Mouse (Mus musculus) CD4-positive helper T cell, adult 2 months (primary cell): ENCODE results near the gene Aqp12.
A peak's percentile ranks its signal among the peaks of the same experiment; 100 is the strongest.
"Not testable (repeated sequence)": the region's sequence is repeated elsewhere in the genome, so short reads cannot be mapped to it uniquely, and the experiment has no call there.

Experiments
- DNase-seq: peaks from one replicate; pipeline ENCODE4 v3.0.0-alpha.2; 2012; ENCODE audit warnings: low read depth, missing footprints, low spot score

The Aqp12 gene

DNA sequence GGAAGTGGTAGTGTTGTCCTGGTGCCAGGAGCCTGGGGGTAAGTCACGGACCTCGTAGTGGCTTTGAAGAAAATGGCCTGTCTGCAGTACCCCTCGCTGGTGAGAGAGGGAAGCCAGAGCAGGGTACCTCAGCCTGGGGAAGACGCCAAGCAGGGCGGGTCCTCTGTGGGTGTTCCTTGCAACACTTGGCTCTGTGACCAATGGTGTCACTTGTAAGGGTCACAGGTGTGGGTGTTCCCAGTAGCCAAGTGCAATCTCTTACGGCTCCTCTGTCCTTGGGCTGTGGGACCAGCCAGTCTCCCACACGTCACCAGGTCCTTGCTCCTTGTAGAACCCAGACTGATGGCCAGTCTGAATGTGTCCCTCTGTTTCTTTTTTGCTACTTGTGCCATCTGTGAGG is at the start of gene Aqp12:
Gene Aqp12, plus strand, starts transcription at position 274 of the 400 bp plus-strand sequence.
- no peak for DNase-seq

DNA sequence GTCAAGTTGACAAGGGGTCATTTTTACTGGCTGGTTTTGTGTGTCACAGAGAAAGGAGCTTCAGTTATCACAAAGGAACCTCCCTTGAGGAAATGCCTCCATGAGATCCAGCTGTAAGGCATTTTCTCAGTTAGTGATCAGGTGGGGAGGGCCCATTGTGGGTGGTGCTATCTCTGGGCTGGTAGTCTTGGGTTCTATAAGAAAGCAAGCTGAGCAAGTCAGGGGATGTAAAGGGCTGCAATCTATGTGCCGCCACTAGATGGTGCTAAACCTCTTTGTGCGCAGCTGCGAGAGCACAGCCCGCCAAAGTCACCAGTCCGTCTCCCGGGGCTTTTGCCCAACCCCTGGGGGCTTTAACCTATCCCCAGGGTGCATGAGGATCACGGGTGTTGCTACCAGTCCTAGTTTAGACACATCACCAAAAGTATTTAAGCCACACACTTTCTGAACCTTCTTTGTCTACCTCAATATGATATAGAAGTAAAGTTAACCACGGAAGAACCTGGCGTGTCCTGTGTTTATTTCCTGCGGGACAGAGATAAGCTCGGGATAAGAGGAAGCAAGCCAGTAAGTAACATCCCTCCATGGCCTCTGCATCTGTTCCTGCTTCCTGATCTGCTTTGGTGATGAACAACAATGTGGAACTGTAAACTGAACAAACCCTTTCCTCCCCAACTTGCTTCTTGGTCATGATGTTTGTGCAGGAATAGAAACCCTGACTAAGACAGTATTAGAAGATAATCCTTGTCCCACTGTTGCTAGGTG is 49.4 kb upstream of the Aqp12 start:
- not testable (repeated sequence) for DNase-seq

DNA sequence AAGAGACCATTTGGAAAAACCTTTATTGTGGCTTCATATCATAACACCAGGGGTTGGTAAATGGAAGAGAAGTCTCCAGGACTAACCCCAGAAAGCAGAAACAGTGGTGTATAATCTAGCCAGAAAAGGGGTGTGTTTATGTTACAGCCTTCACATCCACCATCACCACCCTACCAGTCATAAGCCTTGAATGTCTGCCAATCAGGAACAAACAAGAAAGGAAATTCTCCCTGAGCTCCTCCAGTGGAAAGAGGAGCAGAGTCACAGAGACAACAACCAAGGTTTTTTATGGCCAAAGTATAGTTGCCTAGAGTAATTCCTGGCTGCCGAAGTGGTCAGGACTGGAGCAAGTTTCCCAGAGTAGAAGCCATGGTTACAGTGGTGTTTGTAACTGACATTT is 47.1 kb upstream of the Aqp12 start:
- DNase-seq, result no peak

DNA sequence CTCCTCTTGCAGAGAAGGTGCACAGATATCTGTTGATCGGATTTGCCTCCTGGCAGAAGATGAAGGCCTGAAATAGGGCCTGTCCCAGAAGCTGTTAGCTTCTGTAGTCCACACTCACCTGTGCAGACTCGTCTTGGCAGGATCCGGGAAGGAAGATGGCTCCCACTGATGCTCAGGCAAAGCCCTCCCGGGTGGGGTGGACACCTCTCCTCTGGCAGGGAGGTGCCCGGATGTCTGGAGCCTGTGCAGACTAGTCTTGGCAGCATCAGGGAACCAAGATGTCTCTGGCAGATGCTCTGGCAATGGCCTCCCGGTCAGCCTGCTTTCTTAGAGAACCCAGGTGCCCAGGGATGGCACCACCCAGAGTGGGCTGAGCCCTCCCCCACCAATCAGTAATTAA is 35.3 kb upstream of the Aqp12 start:
- not testable (repeated sequence) for DNase-seq

DNA sequence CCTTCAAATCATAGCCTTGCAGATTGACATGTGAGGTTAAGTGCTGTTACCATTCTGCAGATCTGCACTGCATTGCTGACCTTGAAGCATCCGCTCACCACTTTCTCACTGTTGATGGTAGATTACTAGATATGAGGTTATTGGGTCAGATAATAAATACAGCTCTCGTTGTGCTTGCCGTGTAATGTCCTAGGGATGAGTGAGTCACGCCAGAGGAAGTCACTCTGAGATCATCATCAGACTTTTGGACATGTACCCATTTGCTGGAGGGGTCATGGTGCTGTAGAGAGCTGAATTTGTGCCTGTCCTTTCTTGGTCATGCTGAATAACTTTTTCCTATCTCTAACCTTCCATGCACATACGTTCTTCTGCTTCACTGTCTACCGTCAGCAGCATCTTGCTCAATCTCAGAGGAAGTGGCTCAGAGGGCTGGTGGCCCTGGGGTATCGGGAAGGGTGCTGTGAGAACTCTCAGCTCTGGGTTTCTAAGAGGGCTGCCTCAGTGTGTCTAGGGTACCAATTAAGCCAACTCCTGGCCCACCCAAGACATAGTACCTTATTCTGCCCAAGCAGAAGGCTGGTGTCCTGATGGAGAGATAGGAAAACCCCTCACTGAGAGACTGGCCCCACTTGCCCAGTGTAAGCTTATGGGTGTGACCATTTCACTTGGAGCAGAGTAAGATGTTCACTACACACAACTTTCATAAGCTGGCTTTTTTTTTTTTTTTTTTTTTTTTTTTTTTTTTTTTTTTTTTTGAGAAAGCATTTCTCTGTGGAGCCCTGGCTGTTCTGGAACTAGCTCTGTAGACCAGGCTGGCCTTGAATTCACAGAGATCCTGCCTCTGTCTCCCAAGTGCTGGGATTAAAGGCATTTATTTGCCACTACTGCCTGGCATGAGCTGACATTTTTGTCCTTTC is 34.0 kb upstream of the Aqp12 start:
- DNase-seq, result no peak

DNA sequence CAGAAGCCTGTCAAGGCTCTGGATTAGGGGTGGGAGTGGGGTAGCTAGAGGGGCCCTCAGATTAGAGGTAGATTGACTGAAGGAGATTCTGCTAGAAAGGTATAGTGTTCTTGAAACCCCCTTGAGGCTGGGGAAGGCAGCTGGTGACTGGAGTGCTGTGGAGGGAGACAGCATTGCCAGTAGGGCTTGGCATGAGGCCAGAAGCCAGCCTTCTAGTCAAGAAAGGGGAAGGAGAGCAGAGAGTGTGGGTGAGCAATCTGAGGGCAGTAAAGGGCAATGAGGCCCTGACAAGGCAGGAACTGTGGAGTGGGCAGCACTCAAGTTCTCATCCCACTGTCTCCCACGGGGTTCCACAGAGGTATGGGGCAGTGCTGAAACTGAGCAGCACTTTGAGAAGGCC is 33.3 kb upstream of the Aqp12 start:
- no peak for DNase-seq

DNA sequence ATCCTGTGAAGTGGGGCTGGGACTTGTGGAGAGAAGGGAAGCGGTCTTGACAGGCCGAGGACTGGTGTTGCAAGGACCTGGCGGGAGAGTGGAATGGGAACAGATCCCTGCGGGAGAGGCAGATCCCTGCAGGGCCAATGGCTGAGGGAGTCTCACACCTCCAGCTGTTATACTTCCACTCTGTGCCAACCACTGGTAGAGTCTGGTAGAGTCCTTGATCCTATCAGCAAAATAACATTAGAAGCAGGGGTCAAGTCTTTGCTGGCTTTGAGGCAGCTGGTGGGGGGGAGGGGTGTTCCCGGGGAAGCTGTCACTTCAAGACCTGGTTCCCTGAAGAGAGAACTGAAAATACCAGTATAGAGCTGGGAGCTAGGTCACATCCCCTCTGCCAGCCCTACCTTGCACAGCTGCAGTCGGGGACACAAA is 30.0 kb upstream of the Aqp12 start:
- DNase-seq, result no peak

DNA sequence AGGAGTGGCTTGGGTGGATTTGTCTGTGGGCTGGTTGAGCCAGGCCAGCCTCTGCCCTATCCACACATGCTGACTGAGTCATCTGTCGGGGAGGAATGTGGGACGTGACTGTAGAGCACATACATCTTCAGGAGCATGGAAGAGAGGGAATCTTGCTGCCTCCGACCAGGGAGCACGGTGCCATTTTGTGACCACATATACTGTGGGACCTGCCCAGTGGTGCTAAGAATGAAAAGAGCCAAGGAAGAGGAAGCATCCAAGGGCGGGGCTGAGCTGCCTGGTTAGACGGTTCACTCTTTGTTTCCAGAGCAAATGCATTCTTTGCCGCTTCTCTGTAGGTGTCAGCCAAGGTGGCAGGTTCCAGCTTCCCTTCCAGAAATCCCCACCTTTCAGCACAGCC is 27.5 kb upstream of the Aqp12 start:
- DNase-seq, result no peak

DNA sequence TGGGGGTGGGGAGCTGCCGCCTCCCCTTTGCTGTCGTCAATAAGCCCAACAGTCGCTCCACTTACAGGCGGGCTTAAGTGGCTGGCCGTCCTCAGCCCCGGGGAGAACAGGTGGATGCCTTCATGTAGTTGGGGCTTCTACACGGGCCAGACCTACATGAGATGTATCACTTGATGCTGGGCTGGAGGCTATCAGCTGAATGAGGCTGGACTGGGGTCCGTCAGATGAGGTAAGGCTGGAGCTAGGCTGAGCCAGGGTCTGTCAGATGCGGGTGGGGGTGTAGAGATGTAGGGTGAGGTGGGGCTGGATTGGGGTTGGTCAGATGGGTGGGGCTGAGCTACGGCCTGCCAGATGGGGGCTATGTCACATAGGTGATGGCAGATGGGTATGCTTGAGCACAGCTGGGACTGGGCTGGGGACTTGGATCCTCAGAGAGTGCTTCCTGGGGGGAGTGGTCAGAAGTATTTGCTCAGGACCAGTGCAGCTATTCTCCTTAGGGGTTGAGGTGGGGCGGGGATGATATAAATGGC is 27.0 kb upstream of the Aqp12 start:
- DNase-seq, result no peak

DNA sequence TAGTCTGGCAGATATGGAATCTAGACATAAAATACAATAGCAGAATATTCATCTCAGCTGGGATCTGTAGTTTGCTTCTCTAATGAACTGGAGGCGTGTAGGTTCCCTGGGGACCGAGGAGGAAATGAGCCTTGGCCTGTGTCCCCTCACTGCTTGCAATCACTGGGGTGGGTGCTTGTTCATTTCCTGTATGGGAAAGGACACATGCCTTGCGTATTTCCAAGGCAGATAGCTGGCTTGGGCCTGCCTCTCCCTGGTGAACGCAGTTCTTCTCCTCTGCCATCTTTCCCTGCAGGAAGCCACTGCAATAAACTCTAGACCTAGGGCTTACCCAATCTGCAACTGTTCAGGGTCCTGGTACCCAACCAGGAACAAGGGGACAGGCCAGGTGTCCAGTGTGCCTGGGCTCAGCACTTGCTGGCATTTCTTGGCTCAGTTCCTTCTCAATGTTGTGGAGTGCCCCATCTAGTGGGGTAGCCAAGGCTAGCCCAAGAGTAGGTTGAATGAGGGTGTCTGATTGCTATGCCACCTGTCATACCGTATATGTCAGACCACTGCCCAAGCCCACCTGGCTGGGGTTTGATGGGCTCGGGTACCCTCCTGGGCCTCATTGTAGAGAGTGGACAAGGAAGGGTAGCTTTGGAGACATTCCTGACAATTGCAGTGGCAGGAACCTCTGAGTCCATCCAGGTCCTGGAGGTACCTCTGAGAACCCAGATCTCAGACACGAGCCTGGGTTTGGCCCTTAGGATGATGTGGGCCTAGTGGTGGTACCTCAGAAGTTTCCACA is 24.9 kb upstream of the Aqp12 start:
- no peak for DNase-seq

DNA sequence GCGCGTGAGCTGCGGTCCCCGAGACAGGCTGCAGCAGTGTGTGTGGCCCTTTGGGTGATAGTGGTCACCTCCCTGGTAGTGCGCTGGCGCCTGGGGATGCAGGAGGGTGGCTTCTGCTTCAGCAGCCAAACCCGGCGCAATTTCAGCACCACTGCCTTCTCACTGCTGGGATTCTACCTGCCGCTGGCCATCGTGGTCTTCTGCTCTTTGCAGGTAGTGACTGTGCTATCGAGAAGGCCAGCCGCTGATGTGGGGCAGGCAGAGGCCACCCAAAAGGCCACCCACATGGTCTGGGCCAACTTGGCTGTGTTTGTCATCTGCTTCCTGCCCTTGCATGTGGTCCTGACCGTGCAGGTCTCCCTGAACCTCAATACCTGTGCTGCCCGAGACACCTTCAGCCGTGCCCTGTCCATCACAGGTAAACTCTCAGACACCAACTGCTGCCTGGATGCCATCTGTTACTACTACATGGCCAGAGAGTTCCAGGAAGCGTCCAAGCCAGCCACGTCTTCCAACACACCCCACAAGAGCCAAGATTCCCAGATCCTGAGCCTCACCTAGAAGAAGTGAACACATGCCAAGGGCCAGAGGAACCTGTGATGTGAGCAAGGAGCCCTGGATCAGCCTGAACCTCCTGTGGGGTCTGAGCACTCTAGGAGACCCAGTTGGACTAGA is 23.1 kb upstream of the Aqp12 start:
- no peak for DNase-seq

DNA sequence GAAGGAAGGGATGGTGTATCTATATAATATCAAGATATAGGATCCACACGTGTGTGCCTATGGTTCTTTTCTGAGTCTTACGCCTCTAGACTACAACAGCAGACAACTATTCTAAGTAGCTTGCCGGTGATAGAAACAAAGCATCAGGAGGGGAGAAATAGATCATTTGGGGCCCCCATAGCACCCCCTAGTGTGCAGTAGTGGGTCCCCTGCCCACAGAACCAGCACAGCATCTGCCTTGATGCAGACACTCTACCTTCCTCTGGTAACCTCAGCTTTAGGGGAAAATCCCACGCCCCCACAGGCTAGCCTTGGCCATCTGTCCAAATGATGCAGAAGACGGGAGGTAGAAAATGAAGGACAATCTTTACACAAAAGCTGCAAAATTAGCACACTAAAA is 21.1 kb upstream of the Aqp12 start:
- no peak for DNase-seq

DNA sequence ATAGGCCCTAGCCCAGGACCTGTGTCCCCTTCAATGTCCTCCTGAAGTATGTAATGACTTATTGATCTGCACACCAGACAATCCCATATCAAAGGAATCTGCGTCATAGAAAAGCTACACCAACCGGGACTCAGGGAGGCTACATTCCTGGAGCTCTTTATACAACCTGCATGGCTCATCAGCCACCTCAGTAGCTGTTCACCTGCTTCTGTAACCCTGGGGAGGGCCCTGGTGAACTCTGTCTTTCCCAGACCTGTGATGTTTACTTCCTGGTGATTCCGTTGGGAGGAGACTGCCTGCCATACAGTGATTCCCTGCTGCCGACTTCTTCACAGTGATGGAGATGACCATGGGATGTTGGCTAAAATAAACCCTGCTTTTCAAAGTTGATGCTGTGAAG is 17.2 kb upstream of the Aqp12 start:
- DNase-seq, result no peak

DNA sequence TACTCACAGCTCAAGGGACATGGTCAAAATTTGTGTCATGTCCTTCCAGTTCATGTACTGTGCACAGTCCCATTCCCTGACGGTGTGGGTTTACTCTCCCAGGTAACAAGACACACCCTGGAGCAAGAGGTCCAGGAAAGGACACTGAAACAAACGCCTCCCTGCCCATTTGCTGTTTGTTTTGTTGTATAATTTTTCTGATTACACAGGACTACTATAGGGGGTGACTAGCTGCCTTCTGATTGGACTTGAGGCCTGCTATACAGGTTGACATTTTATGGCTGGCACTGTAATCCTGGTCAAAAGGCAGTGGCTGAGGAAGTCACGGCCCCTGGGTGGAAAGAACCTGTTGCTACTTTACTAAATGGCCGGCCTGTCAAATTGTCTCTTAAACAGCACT is 16.2 kb upstream of the Aqp12 start:
- DNase-seq, result no peak

DNA sequence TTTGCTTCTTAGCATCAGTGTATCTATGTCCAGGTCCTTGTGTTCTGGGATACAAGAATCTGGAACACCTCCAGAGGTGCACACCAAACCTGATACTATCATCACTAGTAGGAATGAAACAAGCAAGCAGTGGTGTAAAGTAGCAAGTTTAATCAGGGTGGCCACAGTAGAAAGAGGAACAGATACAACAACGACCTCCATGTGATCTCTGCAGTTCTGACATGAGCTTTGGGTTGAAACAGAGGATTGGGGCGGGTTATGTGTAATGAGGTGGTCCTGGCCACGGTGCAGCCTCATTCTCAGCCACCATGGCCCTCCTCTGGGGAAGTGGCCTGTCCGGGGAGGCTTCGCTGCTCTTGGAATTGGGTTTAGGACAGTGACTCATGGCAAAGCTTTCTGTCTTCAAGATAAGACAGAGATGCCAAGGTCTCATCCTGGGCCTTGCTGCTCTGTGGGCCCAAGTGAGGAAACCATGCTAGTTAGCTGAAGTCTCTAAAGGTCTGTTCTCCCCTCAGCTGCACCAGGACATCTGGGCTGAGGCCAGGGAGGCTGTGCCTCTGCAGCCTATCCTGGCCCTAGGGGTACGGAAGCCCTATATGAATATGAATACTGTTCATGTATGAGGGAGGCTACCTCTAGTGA is 13.8 kb upstream of the Aqp12 start:
- DNase-seq, result no peak

DNA sequence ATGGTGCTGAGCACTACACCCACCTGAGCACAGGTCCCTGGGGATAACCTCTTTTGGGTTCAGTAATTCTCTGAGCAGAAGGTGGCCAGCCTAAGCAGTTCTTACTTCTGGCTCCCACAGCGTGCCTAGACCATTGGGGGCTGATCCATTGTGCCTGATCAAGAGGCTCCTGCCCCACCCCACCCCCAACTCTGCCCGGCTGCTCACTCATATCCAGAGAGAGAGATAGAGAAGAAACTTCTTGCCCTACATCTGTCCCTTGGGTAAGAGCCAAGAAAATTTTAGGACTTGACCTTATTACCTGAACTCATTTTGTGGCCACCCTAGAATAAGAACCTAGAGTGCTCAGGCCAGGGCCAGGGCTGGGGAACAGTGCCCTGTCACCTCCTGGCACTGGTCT is 13.3 kb upstream of the Aqp12 start:
- no peak for DNase-seq

DNA sequence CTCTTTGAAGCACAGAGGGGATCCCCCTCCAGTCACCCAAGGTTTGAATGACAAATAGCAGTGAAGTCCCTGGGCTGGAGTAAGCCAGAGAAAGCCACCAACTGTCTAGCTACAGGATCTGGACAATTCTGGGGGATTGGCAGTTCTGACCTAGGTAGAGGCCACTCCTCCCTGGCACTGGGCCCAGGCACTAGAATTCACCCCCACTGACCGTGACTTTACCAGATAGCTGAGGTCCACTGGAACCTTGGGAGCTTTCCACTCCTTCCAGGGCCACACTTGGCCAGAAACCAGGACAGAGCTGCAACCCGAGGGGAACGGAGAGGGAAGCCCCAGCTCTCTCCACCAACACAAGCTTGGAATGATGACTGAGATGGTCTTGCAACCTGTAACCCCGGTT is 3.1 kb downstream of the Aqp12 start:
- no peak for DNase-seq

DNA sequence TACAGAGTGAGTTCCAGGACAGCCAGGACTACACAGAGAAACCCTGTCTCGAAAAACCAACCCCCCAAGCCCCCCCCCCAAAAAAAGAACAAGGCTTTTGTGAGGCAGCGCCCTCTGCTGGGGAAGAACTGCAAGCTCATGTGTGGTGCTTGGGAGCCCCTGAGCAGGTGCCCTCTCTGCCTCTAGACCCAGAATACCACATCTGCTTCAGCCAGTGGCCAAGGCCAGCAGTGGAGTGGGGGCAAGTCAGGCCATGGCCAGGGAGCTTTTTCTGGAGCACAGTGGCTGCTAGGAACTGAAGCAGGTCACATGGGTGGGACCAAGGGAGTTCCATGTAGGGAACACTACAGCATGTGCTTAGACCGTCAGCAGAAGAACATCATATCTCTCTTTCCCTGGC is 4.6 kb downstream of the Aqp12 start:
- DNase-seq, result no peak

DNA sequence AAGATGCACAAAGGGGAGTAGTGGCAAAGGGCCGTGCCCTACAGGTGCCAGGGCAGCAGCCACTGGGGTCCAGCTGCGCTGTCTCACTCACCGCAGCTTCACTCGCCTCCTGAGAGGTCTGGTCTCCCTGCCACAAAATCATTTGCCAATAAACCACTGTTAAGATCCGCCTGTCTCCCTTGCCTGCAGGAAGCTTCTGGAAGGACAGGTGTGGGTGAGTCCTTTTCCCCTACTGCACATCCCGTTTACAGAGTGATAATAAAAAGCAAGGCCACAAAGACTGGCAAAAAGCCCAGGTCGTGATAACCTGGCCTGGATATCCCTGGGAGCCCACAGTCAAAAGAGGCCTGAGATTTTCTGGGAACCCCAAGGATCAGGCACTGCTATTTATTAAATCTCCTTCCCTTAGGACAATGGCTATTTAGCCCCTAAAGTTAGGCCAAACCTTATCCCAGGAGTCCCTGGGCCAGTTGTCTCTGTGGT is 6.0 kb downstream of the Aqp12 start:
- no peak for DNase-seq

DNA sequence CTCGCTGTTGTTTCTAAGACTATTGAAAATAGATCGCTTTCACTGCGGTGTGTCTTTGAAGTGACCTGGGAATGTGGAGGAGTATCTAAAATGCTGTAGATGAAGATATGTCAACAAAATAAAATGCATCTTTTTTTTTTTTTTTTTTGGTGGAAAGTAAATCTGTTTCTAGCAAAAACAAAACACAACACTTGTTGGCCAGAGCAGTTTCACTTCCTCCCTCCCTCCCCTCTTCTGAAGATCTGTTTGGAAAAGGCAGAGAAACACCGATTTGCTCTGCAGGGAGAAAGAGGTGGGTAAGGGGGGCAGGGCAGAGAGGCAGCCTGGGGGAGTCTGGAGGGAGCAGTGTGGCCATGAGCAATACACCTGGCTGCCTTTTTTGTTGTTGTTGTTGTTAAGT is 7.2 kb downstream of the Aqp12 start:
- DNase-seq, result no peak

DNA sequence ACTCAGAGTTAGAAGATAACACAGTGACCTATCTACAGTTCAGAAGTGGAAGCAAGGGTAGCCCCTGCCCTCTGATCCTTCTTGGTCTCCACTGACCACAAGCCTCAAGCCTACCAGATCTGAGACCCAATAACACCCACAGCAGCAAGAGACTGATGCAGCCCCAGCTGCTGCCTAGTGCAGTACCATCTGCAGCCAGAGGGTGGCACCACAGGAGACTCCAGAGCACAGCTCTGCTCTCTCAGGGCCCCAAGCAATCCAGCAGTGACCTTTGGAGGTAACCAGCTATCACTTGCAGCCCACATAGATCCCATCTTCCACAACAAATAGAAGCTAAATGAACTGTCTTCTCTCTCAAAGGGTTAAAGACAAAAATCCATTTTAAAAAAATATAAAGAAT is 8.3 kb downstream of the Aqp12 start:
- DNase-seq, result peak; percentile 27
